Mouse (Mus musculus): Measurements from ENCODE around the gene Brd4. TPM values are rescaled to one million over a fixed set of nuclear protein-coding genes. Genes with fewer than 3 reads are reported as not detected.
"Not testable (repeated sequence)": the region's sequence is repeated elsewhere in the genome, so short reads cannot be mapped to it uniquely, and the experiment has no call there.

The Brd4 gene
- polyA plus RNA-seq, 1 experiment from 2014 or later: 54.7 TPM

DNA sequence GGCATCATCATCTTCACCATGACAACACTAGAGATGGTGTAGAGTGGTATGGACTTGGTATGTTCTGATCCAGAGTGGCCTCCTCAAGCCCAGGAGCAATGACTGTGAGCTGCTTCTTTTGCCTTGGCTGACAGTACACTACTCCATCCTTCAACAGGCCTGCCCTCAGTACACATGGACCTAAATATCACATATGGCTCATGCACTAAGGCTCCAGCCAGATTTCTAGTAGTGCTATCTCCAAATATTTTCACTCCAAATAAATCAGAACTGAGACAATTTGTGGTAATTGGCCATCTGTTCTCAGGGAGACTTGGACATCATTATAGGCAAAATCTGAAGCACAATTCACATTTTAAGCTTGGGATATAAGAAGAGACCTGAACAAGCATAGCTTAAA, 51.3 kb downstream of the Brd4 start:
- Histone ChIP-seq H3K27ac (replicated peaks in 1 of 2; ENCODE audit: control insufficient read depth in 1 of 2, insufficient read depth in 1 of 2, low read depth in 2 of 2, low read length in 2 of 2) (no peak overlapping the region), H3K9ac (ENCODE audit: low read length) (no peak overlapping the region), H3K27me3 (ENCODE audit: control insufficient read depth, insufficient read depth, low read length) (no peaks in the 10 kb centered on the region), H3K4me1 (ENCODE audit: control insufficient read depth in 2 of 2, insufficient read depth in 2 of 2, low read length in 2 of 2) (peaks cover 2 to 25% of the 10 kb centered on the region in 2 experiments; a peak in 3 of 4 replicates), H3K4me2 (ENCODE audit: low read length) (no peak overlapping the region), H3K4me3 (ENCODE audit: control insufficient read depth in 1 of 2, insufficient read depth in 1 of 2, low read depth in 1 of 2, low read length in 2 of 2) (no peak overlapping the region), H3K36me3 (ENCODE audit: control insufficient read depth, insufficient read depth, low read length) (peaks cover 21% of the 10 kb centered on the region), H3K9me3 (ENCODE audit: control insufficient read depth, low read length) (no peaks in the 10 kb centered on the region)
- ATAC-seq (ENCODE audit: insufficient number of reproducible peaks, insufficient read depth, low FRiP score, low read depth): no peak

DNA sequence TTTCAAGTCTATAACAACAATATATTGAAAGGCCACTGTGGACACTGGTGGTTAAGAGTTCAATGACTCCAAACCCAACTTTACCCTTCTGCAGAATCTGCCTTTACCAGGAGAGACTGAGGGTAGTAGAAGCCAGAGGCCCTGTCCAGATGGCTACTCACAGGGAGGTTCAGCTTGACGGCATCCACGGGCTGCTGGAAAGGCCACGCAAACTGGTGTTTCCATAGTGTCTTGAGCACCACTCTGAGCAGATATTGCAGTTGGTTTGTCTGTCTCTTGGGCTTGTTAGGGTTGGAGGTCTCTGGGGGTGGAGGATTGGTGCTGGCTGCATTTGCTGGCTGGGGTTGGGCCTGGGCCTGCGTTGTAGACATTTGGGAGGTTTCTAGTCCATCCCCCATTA, 55.3 kb downstream of the Brd4 start:
- peaks cover 56% of the 10 kb centered on the region for H3K36me3 ChIP-seq (ENCODE audit: control insufficient read depth, insufficient read depth, low read length)
- WGBS: 96% methylated on average over 4 of the region's 4 CpGs

DNA sequence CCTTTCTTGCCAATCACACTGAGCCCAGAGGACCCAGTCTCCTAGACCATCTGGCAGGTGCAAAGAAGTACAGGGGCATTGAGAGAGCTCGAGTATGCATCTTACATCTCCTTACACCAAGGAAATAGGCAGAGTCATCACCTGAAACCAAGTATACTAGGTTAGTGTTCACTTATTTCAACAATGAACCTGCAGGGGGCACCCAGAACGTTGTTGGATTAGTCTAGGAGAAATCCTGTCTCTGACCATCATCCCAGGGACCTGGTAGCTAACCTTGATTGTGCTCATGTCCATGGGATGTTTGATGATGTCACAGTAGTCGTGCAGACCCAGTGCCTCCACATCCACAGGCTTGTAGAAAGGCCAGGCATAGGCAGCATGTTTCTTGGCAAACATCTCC, 63.6 kb downstream of the Brd4 start:
- Histone ChIP-seq H3K4me1 (ENCODE audit: control insufficient read depth in 2 of 2, insufficient read depth in 2 of 2, low read length in 2 of 2) (0 out of 4 replicates have a peak, but pooled peaks cover 0 to 3% of the 10 kb centered on the region in 2 experiments), H3K36me3 (ENCODE audit: control insufficient read depth, insufficient read depth, low read length) (peaks cover 97% of the 10 kb centered on the region), H3K27me3 (ENCODE audit: control insufficient read depth, insufficient read depth, low read length) (no peaks in the 10 kb centered on the region), H3K9me3 (ENCODE audit: control insufficient read depth, low read length) (no peaks in the 10 kb centered on the region), H3K27ac (replicated peaks in 1 of 2; ENCODE audit: control insufficient read depth in 1 of 2, insufficient read depth in 1 of 2, low read depth in 2 of 2, low read length in 2 of 2) (no peak overlapping the region), H3K4me2 (ENCODE audit: low read length) (no peak overlapping the region), H3K4me3 (ENCODE audit: control insufficient read depth in 1 of 2, insufficient read depth in 1 of 2, low read depth in 1 of 2, low read length in 2 of 2) (no peak overlapping the region), H3K9ac (ENCODE audit: low read length) (no peak overlapping the region)
- ATAC-seq (ENCODE audit: insufficient number of reproducible peaks, insufficient read depth, low FRiP score, low read depth): no peak
- 63% methylated on average over 3 of the region's 3 CpGs for WGBS

More for the DNA sequence above, 55.3 kb downstream of the Brd4 start:
- H3K4me3 ChIP-seq (ENCODE audit: control insufficient read depth in 1 of 2, insufficient read depth in 1 of 2, low read depth in 1 of 2, low read length in 2 of 2): no peak overlapping the region
- peaks cover 1 to 5% of the 10 kb centered on the region in 2 experiments; a peak in 3 of 4 replicates for H3K4me1 ChIP-seq (ENCODE audit: control insufficient read depth in 2 of 2, insufficient read depth in 2 of 2, low read length in 2 of 2)
- H3K27me3 ChIP-seq (ENCODE audit: control insufficient read depth, insufficient read depth, low read length): no peaks in the 10 kb centered on the region
- no peak for ATAC-seq (ENCODE audit: insufficient number of reproducible peaks, insufficient read depth, low FRiP score, low read depth)
- H3K27ac ChIP-seq (replicated peaks in 1 of 2; ENCODE audit: control insufficient read depth in 1 of 2, insufficient read depth in 1 of 2, low read depth in 2 of 2, low read length in 2 of 2): no peak overlapping the region
- no peaks in the 10 kb centered on the region for H3K9me3 ChIP-seq (ENCODE audit: control insufficient read depth, low read length)
- no peak overlapping the region for H3K4me2 ChIP-seq (ENCODE audit: low read length)
- no peak overlapping the region for H3K9ac ChIP-seq (ENCODE audit: low read length)

DNA sequence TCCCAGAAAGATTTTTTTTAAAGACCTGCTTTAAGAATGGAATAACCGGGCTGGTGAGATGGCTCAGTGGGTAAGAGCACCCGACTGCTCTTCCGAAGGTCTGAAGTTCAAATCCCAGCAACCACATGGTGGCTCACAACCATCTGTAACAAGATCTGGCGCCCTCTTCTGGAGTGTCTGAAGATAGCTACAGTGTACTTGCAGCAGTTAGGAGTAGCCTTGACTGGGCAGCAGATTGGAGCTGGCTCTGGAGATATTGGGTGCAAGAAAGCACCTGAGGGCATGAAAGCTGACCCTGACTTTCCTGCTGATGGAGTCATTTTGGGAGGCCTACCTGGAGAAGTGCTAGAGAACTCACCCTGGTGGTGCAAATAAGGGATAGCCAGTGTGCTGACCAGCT, 68.9 kb downstream of the Brd4 start:
- H3K27ac ChIP-seq (replicated peaks in 1 of 2; ENCODE audit: control insufficient read depth in 1 of 2, insufficient read depth in 1 of 2, low read depth in 2 of 2, low read length in 2 of 2); ATAC-seq (ENCODE audit: insufficient number of reproducible peaks, insufficient read depth, low FRiP score, low read depth); H3K4me3 ChIP-seq (ENCODE audit: control insufficient read depth in 1 of 2, insufficient read depth in 1 of 2, low read depth in 1 of 2, low read length in 2 of 2); H3K4me2 ChIP-seq (ENCODE audit: low read length); H3K9ac ChIP-seq (ENCODE audit: low read length); H3K4me1 ChIP-seq (ENCODE audit: control insufficient read depth in 2 of 2, insufficient read depth in 2 of 2, low read length in 2 of 2); H3K9me3 ChIP-seq (ENCODE audit: control insufficient read depth, low read length); H3K27me3 ChIP-seq (ENCODE audit: control insufficient read depth, insufficient read depth, low read length): not testable (repeated sequence)
- peaks cover 96% of the 10 kb centered on the region for H3K36me3 ChIP-seq (ENCODE audit: control insufficient read depth, insufficient read depth, low read length)
- 69% methylated on average over 4 of the region's 4 CpGs for WGBS

DNA sequence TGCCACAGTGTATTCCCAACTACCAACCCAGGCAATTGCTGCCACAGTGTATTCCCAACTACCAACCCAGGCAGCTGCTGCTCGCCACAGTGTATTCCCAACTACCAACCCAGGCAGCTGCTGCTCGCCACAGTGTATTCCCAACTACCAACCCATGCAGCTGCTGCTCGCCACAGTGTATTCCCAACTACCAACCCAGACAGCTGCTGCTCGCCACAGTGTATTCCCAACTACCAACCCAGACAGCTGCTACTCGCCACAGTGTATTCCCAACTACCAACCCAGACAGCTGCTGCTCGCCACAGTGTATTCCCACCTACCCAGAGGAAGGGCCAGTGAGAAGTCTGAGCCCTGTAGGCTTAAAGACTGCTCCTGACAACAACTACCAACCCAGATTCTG, 73.0 kb downstream of the Brd4 start:
- H3K4me1 ChIP-seq (ENCODE audit: control insufficient read depth in 2 of 2, insufficient read depth in 2 of 2, low read length in 2 of 2): peaks cover 5 to 30% of the 10 kb centered on the region in 2 experiments
- WGBS: 88% methylated on average over 6 of the region's 6 CpGs
- ATAC-seq (ENCODE audit: insufficient number of reproducible peaks, insufficient read depth, low FRiP score, low read depth); H3K27ac ChIP-seq (replicated peaks in 1 of 2; ENCODE audit: control insufficient read depth in 1 of 2, insufficient read depth in 1 of 2, low read depth in 2 of 2, low read length in 2 of 2); H3K27me3 ChIP-seq (ENCODE audit: control insufficient read depth, insufficient read depth, low read length); H3K4me3 ChIP-seq (ENCODE audit: control insufficient read depth in 1 of 2, insufficient read depth in 1 of 2, low read depth in 1 of 2, low read length in 2 of 2); H3K9ac ChIP-seq (ENCODE audit: low read length); H3K4me2 ChIP-seq (ENCODE audit: low read length); H3K9me3 ChIP-seq (ENCODE audit: control insufficient read depth, low read length): not testable (repeated sequence)
- peaks cover 82% of the 10 kb centered on the region for H3K36me3 ChIP-seq (ENCODE audit: control insufficient read depth, insufficient read depth, low read length)

DNA sequence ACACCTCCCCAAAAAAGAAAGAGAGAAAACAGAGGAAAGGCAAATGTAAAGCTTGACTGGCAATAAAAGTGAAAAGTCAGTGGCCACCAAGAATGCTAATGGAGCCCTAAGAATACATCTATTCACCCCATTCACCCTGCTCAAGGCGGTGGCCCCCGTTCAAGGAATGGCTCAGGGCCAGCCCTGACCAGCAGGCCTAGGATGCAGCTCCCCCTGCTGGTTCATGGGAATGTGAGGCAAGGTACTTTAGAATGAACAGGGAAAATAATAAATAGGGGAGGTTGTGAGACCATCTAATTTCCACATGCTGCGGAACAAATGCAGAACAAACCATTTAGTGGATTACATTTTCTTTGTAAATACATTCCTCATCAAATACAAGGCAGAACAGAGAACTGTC, 74.8 kb downstream of the Brd4 start:
- no peak; the same call in 1 of the 2 replicates for ATAC-seq (ENCODE audit: insufficient number of reproducible peaks, insufficient read depth, low FRiP score, low read depth)
- no peak overlapping the region for H3K4me2 ChIP-seq (ENCODE audit: low read length)
- H3K36me3 ChIP-seq (ENCODE audit: control insufficient read depth, insufficient read depth, low read length): peaks cover 83% of the 10 kb centered on the region
- WGBS: 54% methylated on average over 3 of the region's 3 CpGs
- peak overlapping the region in 1 of 2 experiments; percentile 38; a peak in 1 of 4 replicates for H3K27ac ChIP-seq (replicated peaks in 1 of 2; ENCODE audit: control insufficient read depth in 1 of 2, insufficient read depth in 1 of 2, low read depth in 2 of 2, low read length in 2 of 2)
- H3K4me3 ChIP-seq (ENCODE audit: control insufficient read depth in 1 of 2, insufficient read depth in 1 of 2, low read depth in 1 of 2, low read length in 2 of 2): no peak overlapping the region
- peaks cover 5 to 30% of the 10 kb centered on the region in 2 experiments for H3K4me1 ChIP-seq (ENCODE audit: control insufficient read depth in 2 of 2, insufficient read depth in 2 of 2, low read length in 2 of 2)
- H3K9ac ChIP-seq (ENCODE audit: low read length): no peak overlapping the region
- no peaks in the 10 kb centered on the region for H3K27me3 ChIP-seq (ENCODE audit: control insufficient read depth, insufficient read depth, low read length)
- H3K9me3 ChIP-seq (ENCODE audit: control insufficient read depth, low read length): no peaks in the 10 kb centered on the region

DNA sequence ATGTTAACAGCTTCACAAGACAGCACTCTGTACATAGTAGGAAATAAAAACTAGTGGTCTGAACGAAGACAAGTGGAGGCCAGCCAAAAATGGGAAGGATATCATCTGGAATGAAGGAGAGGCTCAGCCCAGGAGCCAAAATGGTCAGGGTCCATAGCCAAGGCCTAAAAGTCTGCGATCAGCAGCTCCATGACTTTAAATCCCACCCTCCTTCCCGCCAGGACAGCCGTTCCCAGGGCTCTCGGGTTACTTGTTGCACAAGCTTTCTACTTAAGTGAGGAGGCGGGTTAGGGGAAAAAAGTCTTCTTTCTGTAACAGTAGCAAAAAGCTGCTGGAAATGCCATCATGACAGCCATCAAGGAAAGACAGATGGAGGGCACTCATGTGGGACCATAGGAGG, 75.4 kb downstream of the Brd4 start:
- ATAC-seq (ENCODE audit: insufficient number of reproducible peaks, insufficient read depth, low FRiP score, low read depth): no peak
- no peak overlapping the region for H3K4me2 ChIP-seq (ENCODE audit: low read length)
- peak overlapping the region; percentile 38 to 56; a peak in 3 of 4 replicates for H3K27ac ChIP-seq (replicated peaks in 1 of 2; ENCODE audit: control insufficient read depth in 1 of 2, insufficient read depth in 1 of 2, low read depth in 2 of 2, low read length in 2 of 2)
- H3K27me3 ChIP-seq (ENCODE audit: control insufficient read depth, insufficient read depth, low read length): no peaks in the 10 kb centered on the region
- H3K36me3 ChIP-seq (ENCODE audit: control insufficient read depth, insufficient read depth, low read length): peaks cover 83% of the 10 kb centered on the region
- H3K4me1 ChIP-seq (ENCODE audit: control insufficient read depth in 2 of 2, insufficient read depth in 2 of 2, low read length in 2 of 2): peaks cover 5 to 30% of the 10 kb centered on the region in 2 experiments
- peak overlapping the region; percentile 3; the same call in 1 of the 2 replicates for H3K9ac ChIP-seq (ENCODE audit: low read length)
- WGBS: 63% methylated on average over 6 of the region's 6 CpGs
- no peaks in the 10 kb centered on the region for H3K9me3 ChIP-seq (ENCODE audit: control insufficient read depth, low read length)
- no peak overlapping the region for H3K4me3 ChIP-seq (ENCODE audit: control insufficient read depth in 1 of 2, insufficient read depth in 1 of 2, low read depth in 1 of 2, low read length in 2 of 2)
